Mouse (Mus musculus) adrenal gland, adult 2 months (tissue): ENCODE measurements around the gene Kcnt2. TPM values are rescaled to one million over a fixed set of nuclear protein-coding genes. Genes with fewer than 3 reads are reported as not detected.

ENCODE experiments used
- DNase-seq: peaks from one replicate; pipeline ENCODE4 v3.0.0; 2021
- long read RNA-seq: library from polyadenylated mRNA; stranded (forward); transcript quantifications from one replicate; pipeline ENCODE4 v2.0.0, GENCODE M21; 2021
- polyA plus RNA-seq: library from polyadenylated mRNA; depleted of rRNA; stranded (reverse); fragments of >200 nt; gene quantifications from 2 replicates; pipeline ENCODE4 v1.2.3, GENCODE M21; 2012; rRNA removed
- total RNA-seq, 2 experiments: library from RNA; stranded (reverse); gene quantifications; 2 replicates each; pipeline ENCODE4 v1.2.3; 2021

Gene Kcnt2
- total RNA-seq = 1 to 10 TPM; 1.6 to 2.1 TPM
- polyA plus RNA-seq = 0.02 and 0.06 TPM in 2 replicates
- long read RNA-seq = 0 reads

GRCm38 (mm10) chr1:140245876-140246597, at the start of gene Kcnt2:
Gene Kcnt2 (plus strand): TSS chr1:140246158.
- peak; percentile 52 for DNase-seq

GRCm38 (mm10) chr1:140205329-140205728, 40.6 kb upstream of the Kcnt2 start:
- DNase-seq = no peak

DNA sequence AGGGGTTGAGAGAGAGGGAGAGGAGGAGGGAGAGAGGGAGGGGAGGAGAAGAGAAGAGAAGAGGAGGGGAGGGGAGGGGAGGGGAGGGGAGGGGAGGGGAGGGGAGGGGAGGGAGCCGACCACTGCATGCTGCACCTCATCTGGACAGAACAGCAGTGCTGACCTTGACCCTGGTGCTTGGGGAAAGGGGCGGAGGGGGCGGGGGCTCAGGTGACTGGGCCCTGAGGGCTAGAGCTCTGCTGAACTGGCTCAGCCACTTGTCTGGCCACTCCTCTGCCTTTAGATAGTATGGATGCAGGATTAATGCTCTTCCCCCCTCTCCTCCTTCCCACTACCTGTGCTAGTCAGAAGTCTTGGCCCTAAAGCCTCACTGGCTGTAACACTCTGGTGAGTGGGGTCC, 20.7 kb upstream of the Kcnt2 start:
- no peak for DNase-seq

DNA sequence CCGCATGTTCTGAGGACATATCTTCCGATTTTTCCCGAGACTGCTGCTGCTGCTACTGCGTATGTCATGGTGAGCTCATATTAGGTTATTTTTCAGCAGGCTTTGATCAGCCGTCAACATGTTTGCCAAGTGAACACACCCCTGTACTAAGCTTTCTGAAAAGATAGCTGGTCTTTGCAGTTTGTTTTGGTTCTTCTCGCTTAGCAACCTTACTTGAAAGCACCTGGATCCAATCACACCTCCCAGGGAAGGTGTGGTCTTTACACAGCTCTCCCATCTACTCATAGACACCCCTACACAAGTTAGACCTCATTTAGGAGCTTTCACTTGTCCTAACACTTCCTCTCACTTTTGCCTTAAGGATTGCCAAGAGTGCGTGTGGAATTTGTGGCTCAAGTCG, 19.3 kb upstream of the Kcnt2 start:
- DNase-seq = no peak

GRCm38 (mm10) chr1:140245465-140245864, 493 bp upstream of the Kcnt2 start:
- DNase-seq = peak; percentile 23

GRCm38 (mm10) chr1:140264696-140265095, 18.7 kb downstream of the Kcnt2 start:
- DNase-seq = no peak

GRCm38 (mm10) chr1:140266047-140266446, 20.1 kb downstream of the Kcnt2 start:
- DNase-seq = no peak

DNA sequence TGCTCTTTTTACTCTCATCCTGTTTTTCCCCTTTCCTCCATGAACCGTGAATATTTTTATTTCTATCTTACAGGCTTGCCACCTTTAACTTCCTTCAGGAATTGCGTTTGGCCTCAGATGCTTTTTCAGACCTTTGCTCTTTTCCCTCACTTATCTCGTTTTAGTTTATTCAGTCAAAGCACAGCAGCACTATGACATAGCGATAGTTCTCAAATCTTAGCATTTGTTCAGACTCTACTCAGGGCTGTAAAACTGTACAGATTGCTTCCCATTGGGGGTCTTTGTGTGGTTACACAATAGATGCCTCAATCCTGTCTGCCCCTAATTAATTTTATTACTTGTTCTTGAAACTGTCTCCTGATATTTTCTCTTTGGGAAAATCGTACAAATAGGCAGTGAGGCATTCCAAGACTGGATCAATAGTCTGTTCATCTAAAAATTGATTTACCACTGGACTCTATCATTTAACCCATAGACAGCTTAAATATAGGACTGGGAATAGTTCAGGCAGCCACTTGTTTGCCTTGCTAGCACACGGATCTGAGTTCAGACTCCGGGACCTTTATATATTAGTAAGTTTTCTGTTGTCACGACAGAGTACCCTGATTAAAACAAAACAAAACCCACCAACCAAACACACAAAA, 20.8 kb downstream of the Kcnt2 start:
- DNase-seq = no peak

DNA sequence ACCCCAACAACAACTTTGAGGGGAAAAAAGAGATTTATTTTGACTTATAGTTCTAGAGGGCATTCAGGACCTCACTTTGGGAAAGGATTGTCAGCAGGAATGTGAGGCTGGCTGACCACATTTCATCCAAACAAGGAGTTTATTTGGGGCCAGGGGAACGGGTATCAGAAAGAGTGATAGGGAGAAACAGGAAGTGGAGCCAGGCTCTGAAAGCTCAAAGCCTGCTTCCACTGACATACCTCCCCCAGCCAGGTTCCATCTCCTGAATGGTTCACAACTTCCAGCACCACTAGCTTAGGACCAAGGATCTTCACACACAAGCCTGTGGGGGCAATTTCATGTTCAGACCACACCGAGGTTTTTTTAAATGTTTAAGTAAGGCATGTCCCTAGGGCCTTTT, 21.3 kb downstream of the Kcnt2 start:
- DNase-seq = no peak

DNA sequence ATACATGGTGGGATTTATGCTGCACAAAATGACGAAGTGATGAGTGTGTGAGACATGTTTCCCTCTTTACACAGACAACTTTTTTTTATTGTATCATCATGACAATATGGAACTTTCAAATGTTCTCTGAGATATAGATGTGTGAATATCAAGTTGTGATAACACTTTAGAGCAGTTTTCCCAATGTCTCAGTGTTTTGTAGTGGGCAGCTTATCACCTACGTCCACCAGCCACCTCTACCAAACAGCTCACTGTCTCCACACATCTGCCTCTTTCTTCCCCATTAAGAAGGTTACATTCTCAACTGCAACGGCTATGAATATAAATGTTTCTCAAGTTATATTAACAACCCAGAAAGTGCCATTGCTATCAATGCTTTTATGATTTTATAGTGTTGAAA, 27.7 kb downstream of the Kcnt2 start:
- DNase-seq = no peak

- DNase-seq = no peak
These were observed 29.9 kb downstream of the Kcnt2 start for GRCm38 (mm10) chr1:140275813-140276212.

DNA sequence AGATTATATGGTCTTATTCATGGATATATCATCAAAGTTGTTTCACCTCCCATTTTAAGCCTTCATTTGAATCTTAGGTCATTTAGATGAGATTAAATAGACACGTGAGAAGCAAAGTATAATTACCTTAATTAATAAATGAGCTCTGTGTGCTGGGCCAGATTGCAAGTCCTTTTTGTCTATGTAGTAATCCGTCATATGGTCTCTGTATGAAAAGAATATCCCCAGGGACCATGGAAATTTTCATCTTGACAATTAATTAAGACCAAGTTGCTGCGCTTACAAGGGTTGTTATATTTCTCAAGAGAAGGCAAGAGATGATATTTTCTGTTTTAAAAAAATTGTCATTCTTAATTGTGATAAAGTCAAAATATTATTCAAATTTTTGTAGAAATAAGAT, 47.2 kb downstream of the Kcnt2 start:
- DNase-seq = no peak

DNA sequence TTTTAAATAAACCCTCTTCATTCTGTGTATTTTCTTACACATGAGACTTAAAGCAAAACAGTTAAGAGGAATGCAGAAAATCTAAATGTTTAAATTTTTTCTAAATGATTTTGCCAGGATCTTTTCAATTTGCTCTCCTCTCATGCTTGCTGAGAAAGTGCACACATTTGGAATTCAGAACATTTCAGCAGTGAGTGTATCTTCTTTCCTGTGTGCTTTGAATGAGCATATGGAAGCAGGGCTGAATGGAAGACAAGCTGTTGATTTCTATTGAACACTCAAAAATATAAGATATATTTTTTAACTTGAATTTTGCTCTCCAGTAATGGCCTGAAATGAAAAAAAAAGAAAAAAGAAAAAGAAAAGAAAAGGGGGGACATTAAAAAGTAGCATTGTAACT, 49.5 kb downstream of the Kcnt2 start:
- no peak for DNase-seq

DNA sequence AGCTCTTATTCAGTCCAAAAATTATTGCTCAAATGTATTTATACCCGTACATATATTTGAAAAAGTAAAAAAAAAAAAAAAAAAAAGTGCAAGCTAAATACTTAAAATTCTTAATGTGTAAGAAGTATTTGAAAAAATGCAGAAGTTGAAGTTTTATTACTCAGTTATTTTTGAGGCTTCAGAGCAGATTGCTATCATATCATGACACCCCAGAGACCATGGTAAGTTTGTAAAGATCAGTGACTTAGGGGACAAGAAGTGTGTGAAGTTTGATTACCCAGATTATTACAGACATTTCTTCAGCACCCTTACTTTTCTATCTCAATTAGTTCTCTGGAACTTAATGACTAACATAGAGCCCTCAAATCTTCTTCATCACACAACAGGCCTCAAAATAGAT, 58.3 kb downstream of the Kcnt2 start:
- DNase-seq = no peak

DNA sequence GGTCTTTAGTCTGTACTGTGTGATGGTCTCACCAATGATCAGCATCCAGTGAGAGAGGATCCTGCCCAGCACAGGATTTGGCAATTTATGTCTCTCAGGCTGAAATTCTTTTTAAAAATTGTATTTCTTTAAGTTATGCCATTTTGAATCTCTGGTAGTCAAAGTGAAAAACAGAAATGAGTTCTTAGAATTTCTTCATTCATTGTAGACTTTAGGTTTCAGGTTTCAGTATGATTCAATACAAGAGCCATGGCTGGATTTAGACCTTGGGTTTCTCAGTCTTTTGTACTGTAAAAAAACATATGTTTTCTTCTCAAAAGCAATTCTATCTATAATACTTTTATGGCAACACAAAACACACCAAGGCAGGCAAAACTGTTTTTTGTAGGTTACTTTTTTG, 59.4 kb downstream of the Kcnt2 start:
- no peak for DNase-seq

DNA sequence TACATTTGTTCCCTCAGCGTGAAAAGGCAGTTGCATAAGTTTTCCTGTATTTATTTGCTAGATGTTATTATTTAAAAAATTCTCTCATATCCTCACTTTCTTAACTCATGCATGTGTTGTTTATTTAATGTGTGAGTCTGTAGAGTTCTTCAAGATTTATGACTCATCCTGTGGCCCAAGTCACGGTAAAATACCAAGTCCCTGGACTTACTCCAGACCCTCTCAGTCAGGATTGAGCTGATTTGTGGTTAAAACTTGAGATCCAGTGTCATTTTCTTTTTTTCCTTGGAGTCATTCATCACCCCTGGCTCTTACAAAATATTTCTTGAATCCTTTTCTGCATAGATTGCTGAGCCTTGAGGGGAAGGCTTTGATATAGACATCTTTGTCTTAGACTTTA, 60.4 kb downstream of the Kcnt2 start:
- DNase-seq = peak; percentile 14

GRCm38 (mm10) chr1:140310739-140311138, 64.8 kb downstream of the Kcnt2 start:
- no peak for DNase-seq

GRCm38 (mm10) chr1:140325088-140325487, 79.1 kb downstream of the Kcnt2 start:
- no peak for DNase-seq

- DNase-seq = no peak
These were observed 80.8 kb downstream of the Kcnt2 start for GRCm38 (mm10) chr1:140326709-140327108.

DNA sequence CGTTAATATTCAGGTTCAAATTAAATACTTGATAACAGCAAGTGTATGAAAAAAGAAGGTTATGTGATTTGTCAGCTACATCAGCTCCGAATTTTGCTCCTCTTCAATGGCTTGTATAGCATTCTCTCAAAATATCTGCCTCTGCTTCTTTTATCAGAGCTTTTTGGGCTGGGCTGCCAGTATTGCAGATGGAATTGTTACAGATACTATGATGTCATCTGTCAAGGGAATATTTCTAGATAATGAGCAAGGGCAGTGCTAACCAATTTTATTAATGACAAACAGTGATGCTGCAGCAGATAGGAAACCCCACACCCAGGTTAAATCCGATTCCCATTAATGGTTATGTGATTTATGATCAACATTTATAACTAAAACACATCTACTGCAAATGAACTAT, 87.7 kb downstream of the Kcnt2 start:
- no peak for DNase-seq

GRCm38 (mm10) chr1:140338417-140338816, 92.5 kb downstream of the Kcnt2 start:
- DNase-seq = no peak

DNA sequence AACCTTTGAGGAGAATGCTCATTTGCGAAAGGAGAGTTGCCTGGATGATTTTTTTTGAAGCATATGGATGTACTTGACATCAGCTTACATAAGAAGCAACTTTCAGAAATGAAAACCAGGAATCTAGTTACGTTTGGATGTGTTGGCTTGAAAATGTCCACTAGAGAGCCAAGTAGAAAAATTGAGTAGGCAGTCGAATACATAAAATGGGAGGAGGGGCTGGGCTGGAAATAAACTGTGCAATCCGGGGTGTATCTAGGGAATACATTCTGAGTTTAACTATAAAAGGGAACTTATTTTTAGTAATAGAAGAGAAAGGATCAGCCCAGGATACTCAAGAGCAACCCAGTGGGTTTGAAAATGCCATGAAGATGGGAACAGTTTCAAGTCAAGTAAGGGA, 93.4 kb downstream of the Kcnt2 start:
- DNase-seq = no peak

DNA sequence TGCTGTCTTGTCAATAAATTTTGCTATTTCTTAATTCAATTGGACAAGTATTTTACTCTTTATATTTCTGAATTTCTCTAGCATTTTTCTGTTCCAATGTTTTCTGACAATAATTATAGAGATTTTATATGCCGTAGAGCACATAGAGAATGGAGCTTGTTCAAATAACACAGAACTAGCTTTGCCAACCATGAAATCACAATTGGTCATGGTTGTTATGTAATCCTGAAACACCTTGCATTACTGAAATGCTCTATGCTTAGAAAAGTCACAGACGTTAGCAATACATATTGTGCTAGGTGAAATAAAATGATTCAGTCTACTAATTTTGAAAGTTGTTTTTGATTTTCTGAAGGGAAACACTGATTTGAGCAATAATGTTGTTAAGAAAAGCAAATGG, 118.8 kb downstream of the Kcnt2 start:
- no peak for DNase-seq

- DNase-seq = no peak
These were observed 127.6 kb downstream of the Kcnt2 start for GRCm38 (mm10) chr1:140373532-140373931.
